Mouse (Mus musculus) stomach, embryonic 14.5 days (tissue): ENCODE measurements around the gene Yipf1. TPM values are rescaled to one million over a fixed set of nuclear protein-coding genes. Genes with fewer than 3 reads are reported as not detected.

ENCODE experiments used
- ATAC-seq: fragments of 200-750 bp; cut with Nextera tagmentation; 2 replicates; pipeline ENCODE4 v1.8.0; 2017; ENCODE audit warnings: low read depth, moderate TSS enrichment; ENCODE audit not compliant: insufficient number of reproducible peaks, insufficient read depth, low FRiP score
- H3K27ac ChIP-seq: fragments of 300-500 bp; sonication (generic); 2 replicates; pipeline ENCODE4 v1.5.1; 2014; ENCODE audit warnings: mild to moderate bottlenecking, low read length, moderate library complexity, mixed read lengths
- H3K27me3 ChIP-seq: fragments of 300-500 bp; sonication (generic); 2 replicates; pipeline ENCODE4 v1.6.1; 2014; ENCODE audit warnings: low read length, control low read depth, mixed read lengths; ENCODE audit not compliant: control insufficient read depth, insufficient read depth
- H3K36me3 ChIP-seq: fragments of 300-500 bp; sonication (generic); 2 replicates; pipeline ENCODE4 v1.6.1; 2014; ENCODE audit warnings: mild to moderate bottlenecking, control low read depth, low read length, moderate library complexity, mixed read lengths; ENCODE audit not compliant: control insufficient read depth, insufficient read depth
- H3K4me1 ChIP-seq: fragments of 300-500 bp; sonication (generic); 2 replicates; pipeline ENCODE4 v1.6.1; 2014; ENCODE audit warnings: low read length, control low read depth, mixed read lengths; ENCODE audit not compliant: control insufficient read depth, insufficient read depth
- H3K4me2 ChIP-seq: fragments of 300-500 bp; sonication (generic); replicated peaks from 2 replicates; pipeline ENCODE4 v1.6.1; 2014; ENCODE audit warnings: low read depth, low read length, control low read depth
- H3K4me3 ChIP-seq: fragments of 300-500 bp; sonication (generic); 2 replicates; pipeline ENCODE4 v1.5.1; 2014; ENCODE audit warnings: low read depth, low read length, control low read depth
- H3K9ac ChIP-seq: fragments of 300-500 bp; sonication (generic); replicated peaks from 2 replicates; pipeline ENCODE4 v1.6.1; 2014; ENCODE audit warnings: low read depth, mild to moderate bottlenecking, control low read depth, low read length, moderate library complexity, mixed read lengths
- H3K9me3 ChIP-seq: fragments of 300-500 bp; sonication (generic); 2 replicates; pipeline ENCODE4 v1.6.1; 2016; ENCODE audit warnings: low read depth, low read length, control low read depth; ENCODE audit not compliant: control insufficient read depth
- WGBS: fragments of 180-500 bp; shearing (Covaris S2); extraction: QIAGEN DNeasy Blood & Tissue Kit; methylation state at CpG from one replicate; pipeline ENCODE4 v1.1.7; 2014; 5-methylcytosine and 5-hydroxymethylcytosine counted together
- polyA plus RNA-seq: library from polyadenylated mRNA; unstranded; fragments of >200 nt; fragmentation: Nextera tagmentation; extraction: Ambion mirVana; gene quantifications from 2 replicates; pipeline ENCODE4 v1.2.1, GENCODE M21; 2014

Gene Yipf1
- polyA plus RNA-seq, 1 experiment from 2014 or later = 55.3 TPM

DNA sequence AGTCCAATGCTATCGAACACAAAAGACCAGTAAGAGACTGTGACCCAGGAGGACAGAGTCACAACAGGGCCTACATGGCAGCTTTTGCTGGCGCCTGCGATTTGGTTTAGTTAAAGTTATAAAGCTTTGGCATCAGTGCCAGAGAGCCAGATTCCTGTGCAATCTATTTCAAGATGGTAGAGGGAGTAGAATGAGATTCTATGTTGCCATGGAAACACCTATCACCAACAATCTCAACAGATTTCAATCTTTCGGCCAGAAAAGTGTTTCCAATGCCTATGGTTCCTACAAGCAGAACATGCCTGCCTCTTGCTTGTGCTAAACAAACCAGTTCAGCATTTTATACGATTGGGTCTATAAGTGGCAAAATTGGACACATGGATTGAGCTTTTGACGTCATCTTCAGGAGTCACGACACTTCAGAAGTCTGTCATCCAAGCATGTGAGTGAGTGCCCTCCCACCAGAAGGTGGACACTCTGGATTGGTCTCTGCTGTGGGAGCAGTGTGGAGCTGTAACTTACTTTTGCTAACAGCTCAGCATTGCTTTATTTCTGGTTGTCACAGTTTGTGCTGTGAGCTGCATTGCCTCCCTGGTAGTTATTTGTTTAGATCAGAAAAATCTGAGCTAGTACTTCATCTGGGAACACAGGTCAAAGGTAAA, 22.4 kb upstream of the Yipf1 start:
- H3K27ac ChIP-seq = no peak overlapping the region
- no peaks in the 10 kb centered on the region for H3K36me3 ChIP-seq
- H3K4me3 ChIP-seq = no peak overlapping the region
- no peak overlapping the region for H3K4me2 ChIP-seq
- 79% methylated on average over 7 of the region's 7 CpGs for WGBS
- H3K9ac ChIP-seq = no peak overlapping the region
- H3K27me3 ChIP-seq = no peaks in the 10 kb centered on the region
- no peak for ATAC-seq
- no peaks in the 10 kb centered on the region for H3K4me1 ChIP-seq
- no peaks in the 10 kb centered on the region for H3K9me3 ChIP-seq

DNA sequence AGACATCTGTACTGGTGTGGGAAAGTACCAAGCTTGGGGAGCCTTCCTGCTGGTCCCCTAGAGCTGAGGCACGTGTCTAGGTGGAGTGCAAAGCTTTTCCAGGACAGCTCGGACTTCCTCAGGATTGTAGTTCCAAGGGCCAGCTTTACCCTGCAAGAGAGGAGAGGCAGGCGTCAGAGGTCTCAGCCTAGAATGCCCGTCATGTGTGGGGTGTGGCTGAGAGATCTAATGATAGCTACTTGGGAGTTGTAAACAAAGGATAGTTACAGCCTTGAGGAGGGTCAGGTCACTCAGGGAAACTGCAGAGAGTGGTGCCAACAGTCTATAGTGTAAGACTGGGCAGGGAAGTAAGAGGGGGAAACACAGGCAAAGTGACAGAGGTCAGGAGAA, 21.9 kb upstream of the Yipf1 start:
- no peak for ATAC-seq
- Histone ChIP-seq H3K36me3 (no peaks in the 10 kb centered on the region), H3K27ac (no peak overlapping the region), H3K27me3 (no peaks in the 10 kb centered on the region), H3K9ac (no peak overlapping the region), H3K4me2 (no peak overlapping the region), H3K4me3 (no peak overlapping the region), H3K9me3 (no peaks in the 10 kb centered on the region), H3K4me1 (no peaks in the 10 kb centered on the region)
- 23% methylated on average over 4 of the region's 4 CpGs for WGBS

DNA sequence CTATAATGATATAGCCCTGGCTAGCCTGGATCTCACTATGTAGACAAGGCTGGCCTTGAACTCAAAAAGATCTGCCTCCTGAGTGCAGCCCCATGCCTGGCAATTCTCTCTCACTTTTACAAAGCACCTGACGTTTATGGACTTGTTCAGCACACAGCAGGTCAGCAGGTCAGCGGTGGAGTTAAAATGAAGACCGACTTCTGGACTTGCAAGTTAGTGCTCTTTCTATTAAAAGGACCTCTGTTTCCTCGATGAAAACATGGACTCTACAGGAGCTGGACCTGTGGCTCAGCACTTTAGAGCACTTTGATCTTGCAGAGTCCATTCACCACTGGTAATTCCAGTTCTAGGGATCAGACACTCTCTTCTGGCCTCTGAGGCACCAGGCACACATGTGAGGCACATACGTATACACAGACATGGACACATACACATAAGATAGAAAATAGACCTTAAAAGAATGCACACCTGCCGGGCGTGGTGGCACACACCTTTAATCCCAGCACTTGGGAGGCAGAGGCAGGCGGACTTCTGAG, 16.0 kb upstream of the Yipf1 start:
- Histone ChIP-seq H3K4me1 (no peaks in the 10 kb centered on the region), H3K27ac (no peak overlapping the region), H3K27me3 (no peaks in the 10 kb centered on the region), H3K4me2 (no peak overlapping the region), H3K9ac (no peak overlapping the region), H3K36me3 (no peaks in the 10 kb centered on the region), H3K4me3 (no peak overlapping the region), H3K9me3 (no peaks in the 10 kb centered on the region)
- ATAC-seq = no peak
- 71% methylated on average over 8 of the region's 8 CpGs for WGBS

DNA sequence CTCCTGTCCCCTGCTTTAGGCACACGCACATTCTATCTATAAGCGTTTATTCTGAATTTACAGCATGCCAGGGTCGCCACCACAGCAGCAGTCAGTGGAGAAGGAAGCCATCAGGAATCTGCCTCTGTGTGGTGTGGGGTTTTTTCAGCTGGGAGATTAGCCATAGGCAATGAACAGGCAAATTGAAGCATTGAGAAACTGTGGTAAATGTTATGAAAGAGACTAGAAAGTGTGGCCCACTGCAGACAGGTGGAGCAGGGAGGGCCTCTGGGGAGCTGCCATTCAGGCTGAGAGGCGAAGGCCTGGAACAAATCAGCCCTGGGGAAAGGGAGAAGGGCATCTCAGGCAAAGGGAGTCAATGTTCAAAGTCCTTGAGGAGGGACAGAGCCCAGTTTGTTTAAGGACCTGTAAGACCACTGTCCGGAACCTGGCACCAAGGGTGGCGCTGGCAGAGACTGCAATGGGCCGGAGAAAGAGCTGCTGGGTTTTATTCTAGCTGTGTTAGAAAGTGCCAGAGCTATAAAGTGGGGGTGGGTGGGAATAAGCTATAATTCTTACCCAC, 14.3 kb upstream of the Yipf1 start:
- 84% methylated on average over 7 of the region's 7 CpGs for WGBS
- no peak for ATAC-seq
- no peak overlapping the region for H3K9ac ChIP-seq
- no peak overlapping the region for H3K27ac ChIP-seq
- H3K4me3 ChIP-seq = no peak overlapping the region
- H3K36me3 ChIP-seq = no peaks in the 10 kb centered on the region
- no peaks in the 10 kb centered on the region for H3K9me3 ChIP-seq
- H3K27me3 ChIP-seq = no peaks in the 10 kb centered on the region
- no peaks in the 10 kb centered on the region for H3K4me1 ChIP-seq
- H3K4me2 ChIP-seq = no peak overlapping the region

DNA sequence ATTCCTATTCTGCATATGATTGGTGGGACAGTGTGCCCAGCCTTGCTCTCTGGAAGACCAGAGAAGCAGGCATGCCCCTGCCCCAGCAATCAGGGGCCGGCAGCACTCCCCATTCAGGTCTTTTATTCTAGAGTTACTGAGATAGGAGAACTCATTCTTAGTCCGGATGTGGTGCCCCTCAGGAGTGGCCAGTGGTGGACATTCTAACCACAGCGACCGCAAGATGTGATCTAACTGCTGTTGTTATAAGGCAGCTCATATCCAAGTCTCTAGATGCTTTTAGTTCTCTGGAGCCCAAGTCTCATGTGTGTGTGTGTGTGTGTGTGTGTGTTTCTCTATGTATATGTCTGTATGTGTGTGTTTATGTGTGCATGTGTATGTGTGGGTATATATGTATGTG, 13.8 kb upstream of the Yipf1 start:
- ATAC-seq = no peak
- Histone ChIP-seq H3K27ac (no peak overlapping the region), H3K27me3 (no peaks in the 10 kb centered on the region), H3K9me3 (no peaks in the 10 kb centered on the region), H3K4me3 (no peak overlapping the region), H3K4me2 (no peak overlapping the region), H3K4me1 (no peaks in the 10 kb centered on the region), H3K36me3 (no peaks in the 10 kb centered on the region), H3K9ac (no peak overlapping the region)
- WGBS = 71% methylated on average over 4 of the region's 4 CpGs

DNA sequence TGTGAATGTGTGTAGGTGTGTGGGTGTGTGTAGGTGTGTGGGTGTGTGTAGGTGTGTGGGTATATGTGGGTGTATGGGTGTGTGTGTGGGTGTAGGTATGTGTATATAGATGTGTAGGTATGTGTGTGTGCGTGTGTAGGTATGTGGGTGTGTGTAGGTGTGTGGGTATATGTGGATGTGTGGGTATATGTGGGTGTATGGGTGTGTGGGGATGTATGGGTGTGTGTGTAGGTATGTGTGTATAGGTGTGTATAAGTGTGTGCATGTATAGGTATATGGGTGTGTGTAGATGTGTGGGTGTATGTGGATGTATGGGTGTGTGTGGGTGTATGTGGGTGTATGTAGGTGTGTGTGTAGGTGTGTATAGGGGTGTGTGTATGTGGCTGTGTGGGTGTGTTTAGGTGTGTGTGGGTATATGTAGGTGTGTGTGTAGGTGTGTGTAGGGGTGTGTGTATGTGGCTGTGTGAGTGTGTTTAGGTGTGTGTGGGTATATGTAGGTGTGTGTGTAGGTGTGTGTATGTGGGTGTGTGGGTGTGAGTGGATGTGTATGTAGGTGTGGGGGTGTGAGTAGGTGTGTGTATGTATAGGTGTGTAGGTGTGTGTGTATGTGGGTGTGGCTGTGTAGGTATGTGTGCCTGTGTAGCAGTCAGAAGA, 13.1 kb upstream of the Yipf1 start:
- no peak for ATAC-seq
- Histone ChIP-seq H3K27ac (no peak overlapping the region), H3K9ac (no peak overlapping the region), H3K27me3 (no peaks in the 10 kb centered on the region), H3K36me3 (no peaks in the 10 kb centered on the region), H3K4me2 (no peak overlapping the region), H3K4me1 (no peaks in the 10 kb centered on the region), H3K9me3 (no peaks in the 10 kb centered on the region), H3K4me3 (no peak overlapping the region)
- 83% methylated on average over 1 of the region's 1 CpGs for WGBS

DNA sequence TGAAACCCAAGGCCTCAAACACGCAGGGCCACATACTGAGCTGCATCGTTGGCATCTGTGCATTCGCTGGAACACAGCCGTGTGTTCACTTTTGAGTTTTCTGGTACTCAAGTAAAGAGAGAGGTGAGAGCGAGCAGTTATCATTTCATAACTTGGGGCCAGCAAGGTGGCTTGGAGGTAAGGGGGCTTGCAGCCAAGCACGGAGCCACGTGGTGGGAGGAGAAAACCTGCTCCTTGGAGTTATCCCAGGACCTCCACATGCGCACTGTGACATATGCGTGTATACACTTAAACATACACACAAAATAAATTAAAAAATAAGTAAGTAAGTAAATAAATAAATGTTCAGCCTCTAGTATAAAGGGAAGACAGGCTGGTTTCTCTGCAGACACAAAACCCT, 11.9 kb upstream of the Yipf1 start:
- no peaks in the 10 kb centered on the region for H3K36me3 ChIP-seq
- H3K27ac ChIP-seq = no peak overlapping the region
- H3K27me3 ChIP-seq = no peaks in the 10 kb centered on the region
- H3K4me3 ChIP-seq = no peak overlapping the region
- no peak overlapping the region for H3K4me2 ChIP-seq
- 87% methylated on average over 9 of the region's 9 CpGs for WGBS
- H3K9me3 ChIP-seq = no peaks in the 10 kb centered on the region
- H3K9ac ChIP-seq = no peak overlapping the region
- no peaks in the 10 kb centered on the region; the same call in 1 of the 2 replicates for H3K4me1 ChIP-seq
- no peak for ATAC-seq

DNA sequence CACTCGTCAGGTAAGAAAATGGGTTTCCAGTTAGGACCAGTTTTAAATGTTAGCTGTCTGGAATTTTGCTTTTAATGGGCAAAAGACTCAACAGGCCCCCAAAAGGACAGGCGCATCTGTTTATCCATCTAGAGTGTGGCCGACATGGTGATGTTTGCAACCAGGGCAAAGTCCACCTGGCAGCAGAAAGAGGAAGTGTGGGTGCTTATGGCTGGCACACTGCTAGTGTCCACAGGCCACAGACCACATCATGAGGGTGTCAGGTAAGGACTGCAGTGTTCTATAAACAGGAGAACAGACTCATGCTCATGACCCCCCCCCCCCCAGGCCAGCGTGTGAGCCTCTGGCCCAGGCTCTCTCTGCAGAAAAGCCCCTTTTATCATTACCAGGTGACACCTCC, 11.3 kb upstream of the Yipf1 start:
- Histone ChIP-seq H3K27me3 (no peaks in the 10 kb centered on the region), H3K36me3 (no peaks in the 10 kb centered on the region), H3K27ac (no peak overlapping the region), H3K4me3 (no peak overlapping the region), H3K4me2 (no peak overlapping the region), H3K9me3 (no peaks in the 10 kb centered on the region), H3K4me1 (no peaks in the 10 kb centered on the region; the same call in 1 of the 2 replicates), H3K9ac (no peak overlapping the region)
- WGBS = 60% methylated on average over 4 of the region's 4 CpGs
- no peak for ATAC-seq
